Mouse (Mus musculus) megakaryocyte, embryonic 14.5 days (primary cell): ENCODE measurements around the gene Vmn1r55. TPM values are rescaled to one million over a fixed set of nuclear protein-coding genes. Genes with fewer than 3 reads are reported as not detected.
A peak's percentile ranks its signal among the peaks of the same experiment; 100 is the strongest.

ENCODE experiments used
- H3K27me3 ChIP-seq: replicated peaks from 2 replicates; pipeline ENCODE3; 2012; ENCODE audit warnings: inconsistent platforms
- H3K36me3 ChIP-seq: replicated peaks from 2 replicates; pipeline ENCODE3; 2012; ENCODE audit warnings: low read length, inconsistent platforms, mixed read lengths
- H3K4me1 ChIP-seq: 2 replicates; pipeline ENCODE4 v1.6.1; 2012; ENCODE audit warnings: inconsistent platforms
- H3K4me3 ChIP-seq: replicated peaks from 2 replicates; pipeline ENCODE3; 2012; ENCODE audit warnings: moderate library complexity, mild to moderate bottlenecking, inconsistent platforms
- H3K9me3 ChIP-seq: 2 replicates; pipeline ENCODE4 v1.6.1; 2012; ENCODE audit warnings: inconsistent platforms
- FLI1 ChIP-seq: IDR thresholded peaks from 2 replicates; pipeline ENCODE4 v1.6.1; 2012; ENCODE audit warnings: low read length, inconsistent platforms, mixed read lengths
- GATA1 ChIP-seq: IDR thresholded peaks from 3 replicates; pipeline ENCODE4 v1.6.1; 2012; ENCODE audit warnings: mixed read lengths, low read length, inconsistent platforms, borderline replicate concordance
- polyA plus RNA-seq: library from polyadenylated mRNA; stranded (reverse); fragments of >175 nt; gene quantifications from 2 replicates; pipeline ENCODE4 v1.2.3, GENCODE M21; 2012; ENCODE audit warnings: low replicate concordance; ENCODE audit not compliant: insufficient read depth

Gene Vmn1r55
- polyA plus RNA-seq, 1 experiment = not detected

- H3K36me3 ChIP-seq = peaks cover 47% of the 10 kb centered on the region
- TF ChIP-seq FLI1 = no peak
- TF ChIP-seq GATA1 = no peak
- H3K4me1 ChIP-seq = peaks cover 29% of the 10 kb centered on the region
- no peak overlapping the region for H3K4me3 ChIP-seq
- peaks cover 20% of the 10 kb centered on the region for H3K27me3 ChIP-seq
- H3K9me3 ChIP-seq = peaks cover 9% of the 10 kb centered on the region
Measured at GRCm38 (mm10) chr7:5099796-5100195, 49.7 kb downstream of the Vmn1r55 start.

- peaks cover 29% of the 10 kb centered on the region for H3K4me1 ChIP-seq
- H3K4me3 ChIP-seq = no peak overlapping the region
- peaks cover 58% of the 10 kb centered on the region for H3K36me3 ChIP-seq
- H3K27me3 ChIP-seq = peaks cover 12% of the 10 kb centered on the region
- H3K9me3 ChIP-seq = peaks cover 5% of the 10 kb centered on the region
- TF ChIP-seq GATA1 (no peak), FLI1 (no peak)
Measured at GRCm38 (mm10) chr7:5098769-5099168, 50.7 kb downstream of the Vmn1r55 start.

- H3K9me3 ChIP-seq = no peaks in the 10 kb centered on the region
- H3K27me3 ChIP-seq = no peaks in the 10 kb centered on the region
- H3K4me3 ChIP-seq = peak overlapping the region; percentile 56
- H3K36me3 ChIP-seq = peaks cover 100% of the 10 kb centered on the region
- TF ChIP-seq GATA1 (no peak), FLI1 (no peak)
- H3K4me1 ChIP-seq = peaks cover 31% of the 10 kb centered on the region
Measured at GRCm38 (mm10) chr7:5092831-5093510, 56.5 kb downstream of the Vmn1r55 start.

- H3K36me3 ChIP-seq = peaks cover 100% of the 10 kb centered on the region
Measured at GRCm38 (mm10) chr7:5092381-5092780, 57.1 kb downstream of the Vmn1r55 start.

GRCm38 (mm10) chr7:5091008-5091728 lies 58.3 kb downstream of the Vmn1r55 start:
- Histone ChIP-seq H3K4me3 (peak overlapping the region; percentile 21), H3K36me3 (peaks cover 100% of the 10 kb centered on the region), H3K4me1 (peaks cover 43% of the 10 kb centered on the region), H3K9me3 (no peaks in the 10 kb centered on the region), H3K27me3 (no peaks in the 10 kb centered on the region)
- TF ChIP-seq FLI1 (no peak), GATA1 (no peak)

More at GRCm38 (mm10) chr7:5092381-5092780, 57.1 kb downstream of the Vmn1r55 start:
- H3K4me1 ChIP-seq = peaks cover 36% of the 10 kb centered on the region
- TF ChIP-seq FLI1 (no peak), GATA1 (no peak)
- no peak overlapping the region for H3K4me3 ChIP-seq
- H3K9me3 ChIP-seq = no peaks in the 10 kb centered on the region
- no peaks in the 10 kb centered on the region for H3K27me3 ChIP-seq

- Histone ChIP-seq H3K36me3 (peaks cover 99% of the 10 kb centered on the region), H3K4me1 (peaks cover 56% of the 10 kb centered on the region), H3K27me3 (no peaks in the 10 kb centered on the region), H3K4me3 (no peak overlapping the region), H3K9me3 (no peaks in the 10 kb centered on the region)
- TF ChIP-seq FLI1 (no peak), GATA1 (no peak)
Measured at GRCm38 (mm10) chr7:5089853-5090252, 59.6 kb downstream of the Vmn1r55 start.

GRCm38 (mm10) chr7:5087886-5088285 lies 61.6 kb downstream of the Vmn1r55 start:
- no peak for TF ChIP-seq GATA1
- no peak for TF ChIP-seq FLI1
- Histone ChIP-seq H3K4me3 (no peak overlapping the region), H3K27me3 (no peaks in the 10 kb centered on the region), H3K9me3 (no peaks in the 10 kb centered on the region), H3K36me3 (peaks cover 97% of the 10 kb centered on the region), H3K4me1 (peaks cover 74% of the 10 kb centered on the region)

- Histone ChIP-seq H3K4me1 (peaks cover 74% of the 10 kb centered on the region), H3K27me3 (no peaks in the 10 kb centered on the region), H3K9me3 (no peaks in the 10 kb centered on the region), H3K4me3 (no peak overlapping the region), H3K36me3 (peaks cover 95% of the 10 kb centered on the region)
- TF ChIP-seq GATA1 (no peak), FLI1 (no peak)
Measured at GRCm38 (mm10) chr7:5086921-5087440, 62.5 kb downstream of the Vmn1r55 start.

- peaks cover 70% of the 10 kb centered on the region for H3K4me1 ChIP-seq
- no peak overlapping the region for H3K4me3 ChIP-seq
- no peaks in the 10 kb centered on the region for H3K27me3 ChIP-seq
- no peak for TF ChIP-seq FLI1
- TF ChIP-seq GATA1 = no peak
- H3K36me3 ChIP-seq = peaks cover 83% of the 10 kb centered on the region
- no peaks in the 10 kb centered on the region for H3K9me3 ChIP-seq
Measured at GRCm38 (mm10) chr7:5085512-5085911, 64.0 kb downstream of the Vmn1r55 start.

GRCm38 (mm10) chr7:5083325-5084105 lies 66.0 kb downstream of the Vmn1r55 start:
- H3K4me1 ChIP-seq = peaks cover 69% of the 10 kb centered on the region
- H3K27me3 ChIP-seq = no peaks in the 10 kb centered on the region
- peaks cover 71% of the 10 kb centered on the region for H3K36me3 ChIP-seq
- H3K9me3 ChIP-seq = no peaks in the 10 kb centered on the region
- TF ChIP-seq FLI1 (no peak), GATA1 (no peak)
- H3K4me3 ChIP-seq = peak overlapping the region; percentile 73
